Mouse (Mus musculus) gastrocnemius, adult 2 months (tissue): ENCODE results near the gene Ranbp6. TPM values are rescaled to one million over a fixed set of nuclear protein-coding genes. Genes with fewer than 3 reads are reported as not detected.

Experiments
- DNase-seq: peaks from one replicate; pipeline ENCODE4 v3.0.0; 2022
- H3K27ac ChIP-seq: fragments of 200-600 bp; 2 replicates; pipeline ENCODE4 v1.8.1; 2022; ENCODE audit warnings: mild to moderate bottlenecking
- H3K4me3 ChIP-seq: fragments of 200-600 bp; 2 replicates; pipeline ENCODE4 v1.8.1; 2022; ENCODE audit warnings: mild to moderate bottlenecking, moderate library complexity
- CTCF ChIP-seq: fragments of 200-600 bp; IDR thresholded peaks from 2 replicates; pipeline ENCODE4 v1.8.1; 2022; ENCODE audit warnings: antibody characterized with exemption, mild to moderate bottlenecking, moderate library complexity
- intact Hi-C: fragments of 180-260 bp; cut with DNase I; formaldehyde crosslinking; loops from one replicate; pipeline ENCODE4 v1.15.1; 2025
- long read RNA-seq, 2 experiments: library from polyadenylated mRNA; stranded (forward); transcript quantifications; one replicate each; pipeline ENCODE4 v2.0.0; 2021
- total RNA-seq, 2 experiments: library from RNA; stranded (reverse); gene quantifications; 2 replicates each; pipeline ENCODE4 v1.2.3; 2021

Ranbp6 gene
- total RNA-seq: 10 to 100 TPM; 10.2 to 11.1 TPM
- long read RNA-seq, experiment 1, full-length matches to known transcripts: 25 of 25 reads
- long read RNA-seq, experiment 1, partial matches to known transcripts: 0 of 25 reads
- long read RNA-seq, experiment 1, other reads (novel, unspliced or antisense): 0 of 25 reads
- long read RNA-seq, experiment 2, full-length matches to known transcripts: 33 of 33 reads
- long read RNA-seq, experiment 2, partial matches to known transcripts: 0 of 33 reads
- long read RNA-seq, experiment 2, other reads (novel, unspliced or antisense): 0 of 33 reads

- Histone ChIP-seq H3K4me3 (peak within 1 kb of the TSS; percentile 90), H3K27ac (peak within 1 kb of the TSS; percentile 95)
- intact Hi-C loops: loop anchor here (5.0 kb wide), 1 partner anchor 219 kb away; the partner anchor contains the start of gene Uhrf2
- TF ChIP-seq CTCF: no peak
- peak; percentile 95 for DNase-seq
Observed at GRCm38 (mm10) chr19:29812581-29813460, at the start of gene Ranbp6. Gene Ranbp6, minus strand, starts transcription at chr19:29812974.

- no peak for TF ChIP-seq CTCF
- intact Hi-C loops: no loop called here
- DNase-seq: no peak
- no peak overlapping the region for H3K4me3 ChIP-seq
- no peak overlapping the region for H3K27ac ChIP-seq
Observed at GRCm38 (mm10) chr19:29860816-29861215, 48.0 kb upstream of the Ranbp6 start.

GRCm38 (mm10) chr19:29857267-29857666 lies 44.5 kb upstream of the Ranbp6 start:
- DNase-seq: no peak
- TF ChIP-seq CTCF: no peak
- no peak overlapping the region for H3K4me3 ChIP-seq
- H3K27ac ChIP-seq: no peak overlapping the region
- intact Hi-C loops: no loop called here

- intact Hi-C loops: no loop called here
- no peak overlapping the region for H3K4me3 ChIP-seq
Observed at GRCm38 (mm10) chr19:29853711-29854110, 40.9 kb upstream of the Ranbp6 start.

GRCm38 (mm10) chr19:29851036-29851690 lies 38.4 kb upstream of the Ranbp6 start:
- no peak for DNase-seq
- no peak for TF ChIP-seq CTCF
- intact Hi-C loops: no loop called here
- H3K27ac ChIP-seq: no peak overlapping the region
- H3K4me3 ChIP-seq: no peak overlapping the region

More at GRCm38 (mm10) chr19:29853711-29854110, 40.9 kb upstream of the Ranbp6 start:
- no peak overlapping the region for H3K27ac ChIP-seq
- no peak for TF ChIP-seq CTCF
- no peak for DNase-seq

- H3K27ac ChIP-seq: no peak overlapping the region
- no peak overlapping the region for H3K4me3 ChIP-seq
- DNase-seq: no peak
- TF ChIP-seq CTCF: no peak
- intact Hi-C loops: no loop called here
Observed at GRCm38 (mm10) chr19:29849924-29850551, 37.3 kb upstream of the Ranbp6 start.

- peak; percentile 42 for DNase-seq
- TF ChIP-seq CTCF: no peak
- intact Hi-C loops: no loop called here
- Histone ChIP-seq H3K27ac (peak overlapping the region; percentile 61), H3K4me3 (no peak overlapping the region)
Observed at GRCm38 (mm10) chr19:29844036-29844661, 31.4 kb upstream of the Ranbp6 start.

- Histone ChIP-seq H3K27ac (peak overlapping the region; percentile 61), H3K4me3 (no peak overlapping the region)
- DNase-seq: no peak
- TF ChIP-seq CTCF: no peak
- intact Hi-C loops: no loop called here
Observed at GRCm38 (mm10) chr19:29843641-29844035, 30.9 kb upstream of the Ranbp6 start.

- no peak overlapping the region for H3K4me3 ChIP-seq
- peak overlapping the region; percentile 61; the same call in 1 of the 2 replicates for H3K27ac ChIP-seq
- no peak for TF ChIP-seq CTCF
- intact Hi-C loops: no loop called here
- no peak for DNase-seq
Observed at GRCm38 (mm10) chr19:29842973-29843372, 30.2 kb upstream of the Ranbp6 start.

GRCm38 (mm10) chr19:29840642-29841041 lies 27.9 kb upstream of the Ranbp6 start:
- intact Hi-C loops: no loop called here
- no peak for TF ChIP-seq CTCF
- peak; percentile 32 for DNase-seq
- Histone ChIP-seq H3K27ac (no peak overlapping the region), H3K4me3 (no peak overlapping the region)

- Histone ChIP-seq H3K27ac (peak overlapping the region; percentile 31), H3K4me3 (no peak overlapping the region)
- TF ChIP-seq CTCF: no peak
- intact Hi-C loops: no loop called here
- DNase-seq: peak; percentile 44
Observed at GRCm38 (mm10) chr19:29838636-29839135, 25.9 kb upstream of the Ranbp6 start.

GRCm38 (mm10) chr19:29838171-29838570 lies 25.4 kb upstream of the Ranbp6 start:
- Histone ChIP-seq H3K27ac (peak overlapping the region; percentile 31), H3K4me3 (no peak overlapping the region)
- intact Hi-C loops: no loop called here
- DNase-seq: no peak
- TF ChIP-seq CTCF: no peak
